Mouse (Mus musculus) E14TG2a.4 (cell line): ENCODE results near the gene Gucd1.
A peak's percentile ranks its signal among the peaks of the same experiment; 100 is the strongest.
"Not testable (repeated sequence)": the region's sequence is repeated elsewhere in the genome, so short reads cannot be mapped to it uniquely, and the experiment has no call there.

Experiments used
- H3K27me3 ChIP-seq: 2 replicates; pipeline ENCODE4 v1.6.1; 2014; ENCODE audit warnings: low read length, control low read depth; ENCODE audit not compliant: insufficient read depth
- H3K36me3 ChIP-seq: 2 replicates; pipeline ENCODE4 v1.6.1; 2014; ENCODE audit warnings: low read length, control low read depth; ENCODE audit not compliant: insufficient read depth
- H3K4me1 ChIP-seq: replicated peaks from 2 replicates; pipeline ENCODE4 v1.6.1; 2014; ENCODE audit warnings: low read depth, low read length, control low read depth
- H3K4me3 ChIP-seq: replicated peaks from 2 replicates; pipeline ENCODE4 v1.5.1; 2014; ENCODE audit warnings: mild to moderate bottlenecking, low read length
- H3K9me3 ChIP-seq: 2 replicates; pipeline ENCODE4 v1.6.1; 2014; ENCODE audit warnings: low read length, control low read depth
- CTCF ChIP-seq: conservative IDR thresholded peaks from 2 replicates; pipeline ENCODE4 v1.5.1; 2014; ENCODE audit warnings: low read length
- NANOG ChIP-seq: IDR thresholded peaks from 2 replicates; pipeline ENCODE4 v1.6.1; 2014; ENCODE audit warnings: borderline replicate concordance, low read length, mixed read lengths
- POU5F1 ChIP-seq: IDR thresholded peaks from 2 replicates; pipeline ENCODE4 v1.6.1; 2014; ENCODE audit warnings: low read length, borderline replicate concordance

Gucd1 gene

DNA sequence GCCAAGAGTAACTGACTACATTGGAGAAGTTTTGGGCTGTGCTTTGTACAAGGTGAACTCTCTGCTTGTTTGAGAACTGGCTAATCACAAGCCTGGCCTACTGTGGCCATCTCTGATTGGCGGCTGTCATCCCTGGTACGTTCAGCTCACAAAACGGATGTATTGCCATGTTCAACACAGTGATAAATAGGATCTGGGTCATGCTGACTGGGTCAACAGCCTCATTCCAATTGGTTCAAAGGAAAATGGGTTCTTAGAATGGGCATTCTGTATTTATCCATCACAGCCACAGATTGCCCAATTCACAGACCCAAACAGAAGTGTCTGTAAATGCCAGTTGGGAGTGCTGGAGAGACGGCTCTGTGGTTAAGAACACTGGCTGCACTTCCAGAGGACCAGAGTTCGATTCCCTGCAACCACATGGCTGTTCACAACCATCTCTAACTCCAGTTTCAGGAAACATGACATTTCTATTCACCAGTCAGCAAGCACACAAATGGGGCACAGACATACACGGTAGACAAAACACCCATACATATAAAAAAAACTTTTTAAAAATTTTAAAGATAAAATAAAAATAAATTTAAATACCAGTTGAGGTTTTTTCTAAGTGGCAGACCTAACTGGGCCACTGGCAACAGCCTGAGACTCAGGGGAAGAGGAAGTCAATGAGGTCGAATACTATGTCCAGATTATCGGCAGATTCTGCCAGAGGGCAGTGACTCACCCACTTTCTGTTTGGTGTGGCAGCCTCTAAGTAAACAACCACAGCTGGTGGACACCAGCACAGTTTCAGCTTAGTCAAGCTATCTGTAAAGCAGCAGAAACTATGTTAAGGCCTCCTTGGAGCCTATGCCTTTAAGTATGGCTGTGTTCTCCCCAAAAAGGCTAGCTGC lies 13.3 kb downstream of the Gucd1 start:
- Histone ChIP-seq H3K4me1 (peaks cover 13% of the 10 kb centered on the region), H3K4me3 (no peak overlapping the region), H3K9me3 (no peaks in the 10 kb centered on the region), H3K27me3 (no peaks in the 10 kb centered on the region), H3K36me3 (peaks cover 24% of the 10 kb centered on the region)
- TF ChIP-seq CTCF (no peak), NANOG (no peak)

DNA sequence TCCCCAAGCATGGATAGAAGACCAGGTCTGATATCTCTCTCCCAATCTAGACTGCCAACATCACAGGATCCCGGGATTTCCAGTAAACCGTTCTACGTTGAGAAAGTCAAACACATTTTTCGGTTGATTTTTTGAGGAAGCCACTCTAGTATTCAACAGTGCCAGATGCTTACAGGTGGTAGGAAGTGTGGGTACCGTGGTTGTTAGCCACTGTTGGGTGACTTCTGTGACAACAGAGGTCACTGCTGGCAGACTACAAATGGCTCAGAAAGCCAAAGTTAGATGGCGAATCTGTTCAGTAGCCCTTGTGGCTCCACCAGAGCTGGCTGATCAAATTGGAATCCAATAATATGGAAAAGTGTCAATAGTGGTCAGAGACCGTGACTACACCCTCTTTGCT lies 14.1 kb downstream of the Gucd1 start:
- Histone ChIP-seq H3K36me3 (peaks cover 16% of the 10 kb centered on the region), H3K27me3 (no peaks in the 10 kb centered on the region), H3K4me3 (no peak overlapping the region), H3K9me3 (no peaks in the 10 kb centered on the region), H3K4me1 (peaks cover 20% of the 10 kb centered on the region)
- TF ChIP-seq NANOG (no peak), POU5F1 (no peak), CTCF (no peak)

DNA sequence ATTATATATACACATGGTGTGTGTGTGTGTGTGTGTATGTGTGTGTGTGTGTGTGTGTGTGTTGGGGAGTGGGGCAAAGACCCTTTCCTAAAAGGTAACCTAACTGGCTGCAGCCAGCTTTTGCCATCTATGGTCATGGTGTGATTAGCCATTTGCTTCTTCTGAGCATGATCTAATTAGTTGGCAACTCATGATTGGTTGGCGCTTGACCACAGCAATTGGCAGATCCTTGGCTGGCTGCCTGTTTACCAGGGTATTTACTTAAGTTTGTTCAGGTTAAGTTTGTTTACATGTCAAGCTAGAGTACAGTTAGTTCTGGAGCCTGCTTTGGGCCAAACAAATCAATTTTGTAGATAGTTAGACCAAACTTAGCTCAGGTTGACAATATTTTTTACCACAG lies 16.1 kb downstream of the Gucd1 start:
- Histone ChIP-seq H3K9me3 (no peaks in the 10 kb centered on the region), H3K27me3 (no peaks in the 10 kb centered on the region)
- TF ChIP-seq NANOG (no peak), POU5F1 (no peak), CTCF (no peak)

DNA sequence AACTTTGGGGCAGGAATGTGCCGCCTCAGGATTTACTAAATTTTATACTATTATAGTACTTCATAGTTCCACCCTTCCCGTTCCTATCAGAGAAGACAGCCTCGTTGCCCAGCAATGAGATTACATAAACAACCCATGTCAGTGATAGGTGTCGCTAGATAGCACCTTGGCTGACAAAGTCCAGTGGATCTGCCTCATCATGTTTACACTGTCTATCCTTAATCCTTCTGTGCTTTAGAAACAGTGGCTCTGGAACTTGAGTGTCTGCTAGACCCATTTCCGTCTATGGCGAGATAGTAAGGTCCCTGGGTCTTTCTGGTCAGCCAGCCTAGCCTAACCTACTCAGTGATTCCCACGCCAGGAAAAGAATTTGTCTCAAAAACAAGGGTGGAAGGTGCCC lies 17.4 kb downstream of the Gucd1 start:
- Histone ChIP-seq H3K4me3 (no peak overlapping the region), H3K4me1 (peaks cover 21% of the 10 kb centered on the region), H3K36me3 (no peaks in the 10 kb centered on the region), H3K27me3 (peaks cover 2% of the 10 kb centered on the region; the same call in 1 of the 2 replicates), H3K9me3 (no peaks in the 10 kb centered on the region)
- TF ChIP-seq NANOG (no peak), POU5F1 (no peak), CTCF (no peak)

More for the DNA sequence above, 16.1 kb downstream of the Gucd1 start:
- no peaks in the 10 kb centered on the region for H3K36me3 ChIP-seq
- H3K4me1 ChIP-seq = peaks cover 21% of the 10 kb centered on the region
- H3K4me3 ChIP-seq = no peak overlapping the region

DNA sequence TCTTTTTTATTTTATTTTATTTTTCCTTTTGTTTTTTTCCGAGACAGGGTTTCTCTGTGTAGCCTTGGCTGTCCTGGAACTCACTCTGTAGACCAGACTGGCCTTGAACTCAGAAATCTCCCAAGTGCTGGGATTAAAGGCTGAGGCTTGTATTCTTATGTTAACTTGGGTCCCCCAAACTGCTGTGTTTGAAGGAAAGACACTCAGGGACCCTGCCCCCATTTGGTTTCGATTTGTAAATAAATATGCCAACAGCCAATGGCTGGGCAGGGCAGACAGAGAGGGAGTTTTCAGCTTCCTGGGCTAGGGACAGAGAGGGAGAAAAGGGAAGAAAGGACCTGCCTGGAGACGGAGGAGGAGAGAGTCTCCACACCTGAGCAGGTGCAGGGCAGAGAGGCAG lies 18.0 kb downstream of the Gucd1 start:
- H3K9me3 ChIP-seq = no peaks in the 10 kb centered on the region
- H3K4me3 ChIP-seq = no peak overlapping the region
- peaks cover 4% of the 10 kb centered on the region; the same call in 1 of the 2 replicates for H3K27me3 ChIP-seq
- TF ChIP-seq NANOG = 0 out of 2 replicates have a peak, but pooled peaks have one; percentile 22
- TF ChIP-seq CTCF = no peak
- TF ChIP-seq POU5F1 = no peak
- H3K36me3 ChIP-seq = no peaks in the 10 kb centered on the region
- peaks cover 21% of the 10 kb centered on the region for H3K4me1 ChIP-seq

DNA sequence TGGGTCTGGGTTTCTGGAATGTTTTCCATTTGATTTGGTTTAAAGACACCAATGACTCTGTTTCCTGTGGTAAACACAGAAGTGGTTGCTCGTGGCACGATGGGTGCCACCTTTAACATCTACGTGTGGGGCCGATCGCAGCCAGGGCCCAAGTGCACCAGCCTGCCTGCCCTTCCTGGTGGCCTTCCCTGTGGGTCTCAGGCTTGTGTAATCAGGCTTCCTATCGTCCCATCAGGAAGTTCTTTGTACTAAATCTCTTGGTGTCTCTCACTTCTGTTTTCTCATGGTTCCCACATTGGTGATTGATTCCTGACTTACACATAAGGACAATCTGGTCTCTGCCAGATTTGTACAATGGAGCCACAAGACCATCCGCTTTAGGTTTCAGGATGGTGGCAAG lies 18.6 kb downstream of the Gucd1 start:
- peaks cover 21% of the 10 kb centered on the region for H3K4me1 ChIP-seq
- H3K4me3 ChIP-seq, H3K9me3 ChIP-seq, H3K27me3 ChIP-seq, H3K36me3 ChIP-seq: not testable (repeated sequence)

DNA sequence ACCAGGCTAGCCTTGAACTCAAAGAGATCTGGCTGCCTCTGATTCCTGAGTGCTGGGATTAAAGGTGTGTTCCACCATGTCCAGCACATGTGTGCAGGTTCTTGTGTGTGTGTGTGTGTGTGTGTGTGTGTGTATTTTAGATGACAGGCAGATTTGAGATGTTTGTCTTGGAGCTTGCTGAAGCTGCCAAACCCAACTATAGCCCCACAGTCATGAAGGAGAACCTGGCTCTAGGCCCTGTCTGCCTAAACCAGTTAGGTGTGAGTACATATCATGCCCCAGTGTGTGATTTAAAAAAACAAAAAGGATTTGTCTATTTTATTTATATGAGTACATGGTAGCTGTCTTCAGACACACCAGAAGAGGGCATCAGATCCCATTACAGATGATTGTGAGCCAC lies 21.9 kb downstream of the Gucd1 start:
- no peak overlapping the region for H3K4me3 ChIP-seq
- peaks cover 21% of the 10 kb centered on the region for H3K4me1 ChIP-seq
- H3K9me3 ChIP-seq = no peaks in the 10 kb centered on the region
- H3K36me3 ChIP-seq = no peaks in the 10 kb centered on the region
- TF ChIP-seq NANOG (no peak), POU5F1 (no peak)
- peaks cover 4% of the 10 kb centered on the region; the same call in 1 of the 2 replicates for H3K27me3 ChIP-seq

DNA sequence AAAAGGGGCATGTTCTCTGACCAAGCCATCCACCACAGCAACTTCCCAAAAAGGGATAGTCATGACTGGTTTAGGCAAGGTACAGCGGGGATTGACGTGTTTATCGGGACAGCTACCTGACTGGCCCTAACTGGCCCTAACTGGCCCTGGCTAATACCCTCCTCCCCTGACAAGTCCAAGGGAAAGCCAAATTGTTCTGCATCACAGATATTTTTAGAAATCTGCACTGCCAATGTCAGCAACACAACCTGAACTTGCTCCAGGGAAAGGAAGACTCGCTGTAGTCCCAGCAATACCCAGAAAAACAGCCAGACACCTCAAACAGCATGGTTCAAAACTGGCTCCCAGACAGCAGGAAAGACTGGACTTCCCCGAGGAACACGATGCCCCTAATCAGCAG lies 22.5 kb downstream of the Gucd1 start:
- Histone ChIP-seq H3K36me3 (no peaks in the 10 kb centered on the region), H3K4me1 (peaks cover 16% of the 10 kb centered on the region), H3K9me3 (no peaks in the 10 kb centered on the region), H3K27me3 (peaks cover 4% of the 10 kb centered on the region; the same call in 1 of the 2 replicates), H3K4me3 (no peak overlapping the region)
- no peak for TF ChIP-seq POU5F1
- no peak for TF ChIP-seq NANOG
- no peak for TF ChIP-seq CTCF

DNA sequence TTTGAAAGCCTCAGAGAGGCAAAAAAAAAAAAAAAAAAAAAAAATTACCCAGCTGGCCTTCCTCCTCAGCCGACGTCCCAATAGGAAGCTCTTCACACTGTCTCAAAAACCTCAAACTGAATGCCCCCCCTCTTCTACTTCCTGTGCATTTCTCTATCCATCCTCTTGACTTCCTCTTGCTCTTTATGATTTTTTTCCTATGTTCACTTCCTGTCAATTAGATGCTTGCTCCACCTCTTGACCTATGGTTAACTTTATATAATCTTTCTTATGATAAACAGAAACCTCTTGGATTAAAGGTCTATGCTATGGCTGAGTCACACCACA lies 25.9 kb downstream of the Gucd1 start:
- Histone ChIP-seq H3K4me1 (no peaks in the 10 kb centered on the region), H3K27me3 (peaks cover 4% of the 10 kb centered on the region; the same call in 1 of the 2 replicates), H3K36me3 (no peaks in the 10 kb centered on the region), H3K4me3 (no peak overlapping the region), H3K9me3 (no peaks in the 10 kb centered on the region)
- TF ChIP-seq NANOG = no peak
- TF ChIP-seq POU5F1 = no peak
- no peak for TF ChIP-seq CTCF
